Mouse (Mus musculus) neural tube, embryonic 14.5 days (tissue): ENCODE measurements around the gene Ccdc158. TPM values are rescaled to one million over a fixed set of nuclear protein-coding genes. Genes with fewer than 3 reads are reported as not detected.

Experiments used
- ATAC-seq: fragments of 200-750 bp; cut with Nextera tagmentation; 2 replicates; pipeline ENCODE4 v1.8.0; 2017; ENCODE audit warnings: low read depth, mild to moderate bottlenecking, moderate TSS enrichment, moderate library complexity
- H3K27ac ChIP-seq: fragments of 300-500 bp; sonication (generic); 2 replicates; pipeline ENCODE4 v1.5.1; 2014; ENCODE audit warnings: low read depth, mild to moderate bottlenecking, control low read depth, low read length, moderate library complexity, mixed read lengths
- H3K27me3 ChIP-seq: fragments of 300-500 bp; sonication (generic); 2 replicates; pipeline ENCODE4 v1.6.1; 2014; ENCODE audit warnings: low read length; ENCODE audit not compliant: control insufficient read depth, insufficient read depth
- H3K36me3 ChIP-seq: fragments of 300-500 bp; sonication (generic); 2 replicates; pipeline ENCODE4 v1.6.1; 2014; ENCODE audit warnings: low read length, mixed read lengths; ENCODE audit not compliant: control insufficient read depth, insufficient read depth
- H3K4me1 ChIP-seq: fragments of 300-500 bp; sonication (generic); 2 replicates; pipeline ENCODE4 v1.6.1; 2014; ENCODE audit warnings: low read length; ENCODE audit not compliant: control insufficient read depth, insufficient read depth
- H3K4me2 ChIP-seq: fragments of 300-500 bp; sonication (generic); 2 replicates; pipeline ENCODE4 v1.6.1; 2014; ENCODE audit warnings: mild to moderate bottlenecking, low read depth, low read length, control low read depth
- H3K4me3 ChIP-seq: fragments of 300-500 bp; sonication (generic); 2 replicates; pipeline ENCODE4 v1.5.1; 2014; ENCODE audit warnings: low read depth, low read length, control low read depth, mixed read lengths
- H3K9ac ChIP-seq: fragments of 300-500 bp; sonication (generic); replicated peaks from 2 replicates; pipeline ENCODE4 v1.6.1; 2014; ENCODE audit warnings: low read depth, mild to moderate bottlenecking, control low read depth, low read length, mixed read lengths
- H3K9me3 ChIP-seq: fragments of 300-500 bp; sonication (generic); 2 replicates; pipeline ENCODE4 v1.6.1; 2016; ENCODE audit warnings: low read length; ENCODE audit not compliant: control insufficient read depth
- WGBS: fragments of 180-500 bp; shearing (Covaris S2); extraction: QIAGEN DNeasy Blood & Tissue Kit; methylation state at CpG from one replicate; pipeline ENCODE4 v1.1.7; 2014; 5-methylcytosine and 5-hydroxymethylcytosine counted together
- polyA plus RNA-seq: library from polyadenylated mRNA; unstranded; fragments of >200 nt; fragmentation: Nextera tagmentation; extraction: Ambion mirVana; gene quantifications from 2 replicates; pipeline ENCODE4 v1.2.1, GENCODE M21; 2014

Gene Ccdc158
- polyA plus RNA-seq, 1 experiment from 2014 or later: 0.80 TPM

- 18% methylated on average over 5 of the region's 5 CpGs for WGBS
- no peak overlapping the region for H3K9ac ChIP-seq
- H3K4me3 ChIP-seq: no peak overlapping the region
- H3K4me1 ChIP-seq: no peaks in the 10 kb centered on the region
- no peak overlapping the region for H3K4me2 ChIP-seq
- H3K27me3 ChIP-seq: no peaks in the 10 kb centered on the region
- H3K9me3 ChIP-seq: no peaks in the 10 kb centered on the region
- no peaks in the 10 kb centered on the region for H3K36me3 ChIP-seq
- H3K27ac ChIP-seq: no peak overlapping the region
- peak; percentile 85 for ATAC-seq
Observed at GRCm38 (mm10) chr5:92711666-92712290, 36.7 kb upstream of the Ccdc158 start.

GRCm38 (mm10) chr5:92710779-92711178, 35.7 kb upstream of the Ccdc158 start:
- H3K4me3 ChIP-seq: no peak overlapping the region
- ATAC-seq: no peak
- no peaks in the 10 kb centered on the region for H3K36me3 ChIP-seq
- H3K9ac ChIP-seq: no peak overlapping the region
- H3K27ac ChIP-seq: no peak overlapping the region
- no peaks in the 10 kb centered on the region for H3K27me3 ChIP-seq
- no peaks in the 10 kb centered on the region for H3K4me1 ChIP-seq
- no peaks in the 10 kb centered on the region for H3K9me3 ChIP-seq
- no peak overlapping the region for H3K4me2 ChIP-seq
- WGBS: 67% methylated on average over 8 of the region's 8 CpGs

GRCm38 (mm10) chr5:92707921-92708491, 32.9 kb upstream of the Ccdc158 start:
- no peak overlapping the region for H3K9ac ChIP-seq
- H3K27ac ChIP-seq: no peak overlapping the region
- ATAC-seq: no peak
- H3K36me3 ChIP-seq: no peaks in the 10 kb centered on the region
- H3K4me1 ChIP-seq: no peaks in the 10 kb centered on the region
- 47% methylated on average over 7 of the region's 7 CpGs for WGBS
- no peaks in the 10 kb centered on the region for H3K27me3 ChIP-seq
- H3K9me3 ChIP-seq: no peaks in the 10 kb centered on the region
- no peak overlapping the region for H3K4me2 ChIP-seq
- no peak overlapping the region for H3K4me3 ChIP-seq

GRCm38 (mm10) chr5:92703671-92704070, 28.6 kb upstream of the Ccdc158 start:
- H3K36me3 ChIP-seq: no peaks in the 10 kb centered on the region
- no peaks in the 10 kb centered on the region for H3K9me3 ChIP-seq
- ATAC-seq: no peak
- no peaks in the 10 kb centered on the region for H3K4me1 ChIP-seq
- WGBS: 69% methylated on average over 8 of the region's 8 CpGs
- no peak overlapping the region for H3K27ac ChIP-seq
- H3K27me3 ChIP-seq: no peaks in the 10 kb centered on the region
- H3K9ac ChIP-seq: no peak overlapping the region
- H3K4me2 ChIP-seq: no peak overlapping the region
- no peak overlapping the region for H3K4me3 ChIP-seq

- 80% methylated on average over 11 of the region's 11 CpGs for WGBS
- H3K27ac ChIP-seq: no peak overlapping the region
- no peaks in the 10 kb centered on the region for H3K9me3 ChIP-seq
Observed at GRCm38 (mm10) chr5:92701750-92702149, 26.7 kb upstream of the Ccdc158 start.

GRCm38 (mm10) chr5:92698837-92699529, 23.9 kb upstream of the Ccdc158 start:
- 10% methylated on average over 17 of the region's 17 CpGs for WGBS
- peak; percentile 83 for ATAC-seq
- peak overlapping the region; percentile 26 for H3K4me3 ChIP-seq
- H3K36me3 ChIP-seq: no peaks in the 10 kb centered on the region
- peak overlapping the region; percentile 52 for H3K9ac ChIP-seq
- no peaks in the 10 kb centered on the region for H3K9me3 ChIP-seq
- H3K4me2 ChIP-seq: peak overlapping the region; percentile 36
- no peaks in the 10 kb centered on the region for H3K27me3 ChIP-seq
- H3K4me1 ChIP-seq: peaks cover 3% of the 10 kb centered on the region; the same call in 1 of the 2 replicates
- H3K27ac ChIP-seq: peak overlapping the region; percentile 36; the same call in 1 of the 2 replicates

More at GRCm38 (mm10) chr5:92701750-92702149, 26.7 kb upstream of the Ccdc158 start:
- ATAC-seq: no peak
- Histone ChIP-seq H3K9ac (no peak overlapping the region), H3K4me3 (no peak overlapping the region), H3K4me1 (peaks cover 3% of the 10 kb centered on the region; the same call in 1 of the 2 replicates), H3K36me3 (no peaks in the 10 kb centered on the region), H3K4me2 (no peak overlapping the region), H3K27me3 (no peaks in the 10 kb centered on the region)

GRCm38 (mm10) chr5:92698131-92698836, 23.2 kb upstream of the Ccdc158 start:
- Histone ChIP-seq H3K27me3 (no peaks in the 10 kb centered on the region), H3K4me1 (peaks cover 3% of the 10 kb centered on the region; the same call in 1 of the 2 replicates), H3K36me3 (no peaks in the 10 kb centered on the region), H3K9me3 (no peaks in the 10 kb centered on the region), H3K4me3 (peak overlapping the region; percentile 26), H3K4me2 (peak overlapping the region; percentile 36), H3K9ac (peak overlapping the region; percentile 52), H3K27ac (peak overlapping the region; percentile 36)
- 1% methylated on average over 15 of the region's 15 CpGs for whole genome bisulfite sequencing
- ATAC-seq: peak; percentile 67

GRCm38 (mm10) chr5:92694316-92694995, 19.4 kb upstream of the Ccdc158 start:
- 73% methylated on average over 10 of the region's 10 CpGs for WGBS
- Histone ChIP-seq H3K36me3 (no peaks in the 10 kb centered on the region), H3K9ac (no peak overlapping the region), H3K9me3 (no peaks in the 10 kb centered on the region), H3K4me1 (peaks cover 3% of the 10 kb centered on the region; the same call in 1 of the 2 replicates), H3K27ac (no peak overlapping the region), H3K27me3 (no peaks in the 10 kb centered on the region), H3K4me3 (no peak overlapping the region), H3K4me2 (no peak overlapping the region)
- no peak for ATAC-seq
